Mouse (Mus musculus) MEL (cell line): ENCODE data around the gene Dop1a.

Source experiments
- CTCF ChIP-seq, 3 experiments: IDR thresholded peaks in 2 of 3; conservative IDR thresholded peaks in 1 of 3; 2 replicates each; pipeline ENCODE4 v1.5.1; 2011 to 2012; ENCODE audit warnings: low read length in 3 of 3, low read depth in 2 of 3, mild to moderate bottlenecking in 2 of 3, improper control_type of control experiment in 1 of 3, inconsistent platforms in 1 of 3, mixed read lengths in 1 of 3, moderate library complexity in 1 of 3; ENCODE audit not compliant: control insufficient read depth in 1 of 3, insufficient read depth in 1 of 3, poor library complexity in 1 of 3, severe bottlenecking in 1 of 3
- EP300 ChIP-seq, 2 experiments: IDR thresholded peaks; 2 replicates each; pipeline ENCODE4 v1.6.1; 2011; ENCODE audit warnings: improper control_type of control experiment in 2 of 2, low read length in 2 of 2, low read depth in 1 of 2, mild to moderate bottlenecking in 1 of 2
- MAFK ChIP-seq: IDR thresholded peaks from 2 replicates; pipeline ENCODE4 v1.6.1; 2011; ENCODE audit warnings: low read depth, mild to moderate bottlenecking, low read length, improper control_type of control experiment, borderline replicate concordance
- MYB ChIP-seq: IDR thresholded peaks from 2 replicates; pipeline ENCODE4 v1.6.1; 2011; ENCODE audit warnings: mild to moderate bottlenecking, low read depth, low read length, improper control_type of control experiment
- POLR2A ChIP-seq, 2 experiments: IDR thresholded peaks; 2 replicates each; pipeline ENCODE4 v1.6.1; 2011 to 2012; ENCODE audit warnings: low read length in 2 of 2, mild to moderate bottlenecking in 2 of 2, control low read depth in 1 of 2, improper control_type of control experiment in 1 of 2, low read depth in 1 of 2, moderate library complexity in 1 of 2; ENCODE audit not compliant: control insufficient read depth in 1 of 2, insufficient read depth in 1 of 2, poor library complexity in 1 of 2

DNA sequence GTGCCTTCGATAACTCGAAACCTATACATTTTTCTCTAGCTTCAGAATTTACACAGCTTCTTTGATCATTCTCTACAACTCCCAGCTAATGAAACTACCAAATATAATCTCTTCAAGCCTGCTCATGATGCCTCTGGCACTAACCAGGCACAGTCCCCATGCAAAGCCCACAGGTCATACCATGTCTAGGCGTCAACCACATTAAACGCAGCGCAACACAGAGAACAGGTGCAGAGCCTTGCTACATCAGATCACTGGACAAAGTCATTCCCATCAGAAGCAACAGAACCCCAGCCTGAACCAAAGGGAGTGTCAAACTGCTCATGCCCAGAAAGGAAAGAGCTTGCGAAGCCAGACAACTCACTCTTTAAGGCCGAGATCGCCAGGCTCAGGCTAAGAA, 30.3 kb upstream of the Dop1a start:
- TF ChIP-seq CTCF (IDR thresholded peaks at IDR 0.05 in 2 of 3, conservative IDR thresholded peaks at IDR 0.05 in 1 of 3; ENCODE audit: control insufficient read depth in 1 of 3, insufficient read depth in 1 of 3, low read depth in 2 of 3, low read length in 3 of 3, poor library complexity in 1 of 3, severe bottlenecking in 1 of 3): no peak
- no peak for TF ChIP-seq POLR2A (IDR thresholded peaks at IDR 0.05; ENCODE audit: control insufficient read depth in 1 of 2, insufficient read depth in 1 of 2, low read depth in 1 of 2, low read length in 2 of 2, poor library complexity in 1 of 2)
- TF ChIP-seq EP300 (IDR thresholded peaks at IDR 0.05; ENCODE audit: low read depth in 1 of 2, low read length in 2 of 2): no peak
- no peak for TF ChIP-seq MYB
- no peak for TF ChIP-seq MAFK
